Mouse (Mus musculus) ES-E14 (cell line): ENCODE results near the gene Serhl. TPM values are rescaled to one million over a fixed set of nuclear protein-coding genes. Genes with fewer than 3 reads are reported as not detected.

Experiments used
- DNase-seq: peaks from one replicate; pipeline ENCODE4 v3.0.0-alpha.2; 2013; ENCODE audit warnings: low read depth, low spot score
- H3K27ac ChIP-seq: 2 replicates; pipeline ENCODE4 v1.5.1; 2012; ENCODE audit warnings: low read depth, mild to moderate bottlenecking, low read length, moderate library complexity, mixed read lengths; ENCODE audit not compliant: poor library complexity, insufficient read depth, severe bottlenecking
- H3K36me3 ChIP-seq: 2 replicates; pipeline ENCODE4 v1.6.1; 2012; ENCODE audit warnings: mild to moderate bottlenecking, low read length, moderate library complexity, mixed read lengths; ENCODE audit not compliant: control insufficient read depth, poor library complexity, insufficient read depth, severe bottlenecking
- H3K4me1 ChIP-seq, 2 experiments: fragments of 150-350 bp in 1 of 2; sonication (generic) in 1 of 2; 2 replicates each; pipeline ENCODE4 v1.6.1; 2012; ENCODE audit warnings: low read length in 2 of 2, mild to moderate bottlenecking in 1 of 2, mixed read lengths in 1 of 2; ENCODE audit not compliant: control insufficient read depth in 2 of 2, insufficient read depth in 2 of 2, poor library complexity in 1 of 2
- H3K4me3 ChIP-seq, 2 experiments: fragments of 150-350 bp in 1 of 2; sonication (generic) in 1 of 2; 2 replicates each; pipeline ENCODE4 v1.5.1; 2012; ENCODE audit warnings: low read length in 2 of 2, low read depth in 1 of 2, mild to moderate bottlenecking in 1 of 2, mixed read lengths in 1 of 2; ENCODE audit not compliant: insufficient read depth in 1 of 2, poor library complexity in 1 of 2, severe bottlenecking in 1 of 2
- H3K9ac ChIP-seq: 2 replicates; pipeline ENCODE4 v1.6.1; 2012; ENCODE audit warnings: low read depth, mild to moderate bottlenecking, low read length, mixed read lengths; ENCODE audit not compliant: poor library complexity, insufficient read depth, severe bottlenecking
- H3K9me3 ChIP-seq: fragments of 150-350 bp; sonication (generic); 2 replicates; pipeline ENCODE4 v1.6.1; 2012; ENCODE audit warnings: low read depth, mild to moderate bottlenecking, low read length; ENCODE audit not compliant: control insufficient read depth, insufficient read depth
- CHD2 ChIP-seq: IDR thresholded peaks from 2 replicates; pipeline ENCODE4 v1.6.1; 2014; ENCODE audit warnings: mild to moderate bottlenecking, low read depth, low read length, inconsistent platforms
- HCFC1 ChIP-seq: IDR thresholded peaks from 2 replicates; pipeline ENCODE4 v1.6.1; 2012; ENCODE audit warnings: low read length, inconsistent platforms, borderline replicate concordance; ENCODE audit not compliant: insufficient read depth
- MAFK ChIP-seq: IDR thresholded peaks from 2 replicates; pipeline ENCODE4 v1.6.1; 2014; ENCODE audit warnings: mild to moderate bottlenecking, low read depth, low read length, inconsistent platforms; ENCODE audit not compliant: insufficient read depth
- ZC3H11A ChIP-seq: IDR thresholded peaks from 2 replicates; pipeline ENCODE4 v1.6.1; 2012; ENCODE audit warnings: low read depth, mild to moderate bottlenecking, inconsistent platforms, low read length, borderline replicate concordance
- ZNF384 ChIP-seq: IDR thresholded peaks from 2 replicates; pipeline ENCODE4 v1.6.1; 2012; ENCODE audit warnings: low read depth, low read length, inconsistent platforms
- in situ Hi-C, 2 experiments: fragments of 600-800 bp; cut with MboI; formaldehyde crosslinking; loops; one replicate each; pipeline ENCODE4 v1.15.1; 2025; ENCODE audit warnings: low sequenced_read_pairs in 2 of 2, inconsistent platforms in 1 of 2; ENCODE audit not compliant: unreplicated experiment in 2 of 2
- total RNA-seq: library from RNA; depleted of rRNA; stranded (reverse); fragments of 300-350 nt; gene quantifications from 2 replicates; pipeline ENCODE4 v1.2.3, GENCODE M21; 2012

Serhl gene
- total RNA-seq, 1 experiment: 16.3 TPM

DNA sequence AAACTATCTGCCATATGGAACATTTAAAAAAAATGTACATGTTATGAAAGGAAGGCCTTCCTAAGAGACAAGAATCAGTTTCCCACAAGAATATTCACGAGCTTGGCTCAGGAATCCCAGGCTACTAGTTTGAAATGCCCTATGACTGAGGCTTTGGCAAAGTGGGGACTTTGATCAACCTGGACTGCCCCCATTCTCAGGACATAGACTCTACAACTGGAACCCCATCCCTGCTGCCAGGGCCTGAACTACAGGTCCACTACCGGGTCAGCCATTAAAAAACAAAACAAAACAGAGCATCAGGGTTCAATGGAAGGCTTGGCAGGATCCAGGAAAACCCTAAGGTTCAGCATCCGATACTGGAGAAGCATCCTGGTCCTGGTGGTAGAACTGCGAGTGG, 61.4 kb downstream of the Serhl start:
- Histone ChIP-seq H3K4me1 (peaks cover under 1 to 2% of the 10 kb centered on the region in 2 experiments; a peak in 3 of 4 replicates), H3K27ac (no peak overlapping the region), H3K36me3 (peaks cover 18% of the 10 kb centered on the region), H3K9ac (no peak overlapping the region), H3K4me3 (no peak overlapping the region), H3K9me3 (no peaks in the 10 kb centered on the region)
- TF ChIP-seq CHD2 (no peak), ZNF384 (no peak), MAFK (no peak), ZC3H11A (no peak), HCFC1 (no peak)
- in situ Hi-C loops: no loop called here
- no peak for DNase-seq

DNA sequence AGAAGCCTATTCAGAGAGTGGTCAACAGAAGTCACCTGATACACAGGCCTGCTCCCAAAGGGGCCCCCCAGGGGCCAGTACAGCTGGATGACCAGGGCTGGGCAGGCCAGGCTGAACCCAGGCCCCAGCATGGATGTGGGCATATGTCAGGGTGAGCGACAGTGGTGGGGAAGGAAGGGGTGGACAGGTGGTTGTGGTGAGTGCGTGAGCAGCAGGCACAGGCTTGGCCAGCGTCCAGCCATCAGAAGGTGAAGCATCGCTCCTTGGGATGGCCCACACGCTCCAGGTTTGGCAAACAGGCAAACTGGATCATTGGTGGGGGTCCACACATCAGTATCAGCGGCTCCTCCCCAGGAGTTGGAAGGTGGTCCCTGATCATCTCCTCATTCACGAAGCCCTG, 65.0 kb downstream of the Serhl start:
- peaks cover 31% of the 10 kb centered on the region; the same call in 1 of the 2 replicates for H3K36me3 ChIP-seq
- in situ Hi-C loops: no loop called here

DNA sequence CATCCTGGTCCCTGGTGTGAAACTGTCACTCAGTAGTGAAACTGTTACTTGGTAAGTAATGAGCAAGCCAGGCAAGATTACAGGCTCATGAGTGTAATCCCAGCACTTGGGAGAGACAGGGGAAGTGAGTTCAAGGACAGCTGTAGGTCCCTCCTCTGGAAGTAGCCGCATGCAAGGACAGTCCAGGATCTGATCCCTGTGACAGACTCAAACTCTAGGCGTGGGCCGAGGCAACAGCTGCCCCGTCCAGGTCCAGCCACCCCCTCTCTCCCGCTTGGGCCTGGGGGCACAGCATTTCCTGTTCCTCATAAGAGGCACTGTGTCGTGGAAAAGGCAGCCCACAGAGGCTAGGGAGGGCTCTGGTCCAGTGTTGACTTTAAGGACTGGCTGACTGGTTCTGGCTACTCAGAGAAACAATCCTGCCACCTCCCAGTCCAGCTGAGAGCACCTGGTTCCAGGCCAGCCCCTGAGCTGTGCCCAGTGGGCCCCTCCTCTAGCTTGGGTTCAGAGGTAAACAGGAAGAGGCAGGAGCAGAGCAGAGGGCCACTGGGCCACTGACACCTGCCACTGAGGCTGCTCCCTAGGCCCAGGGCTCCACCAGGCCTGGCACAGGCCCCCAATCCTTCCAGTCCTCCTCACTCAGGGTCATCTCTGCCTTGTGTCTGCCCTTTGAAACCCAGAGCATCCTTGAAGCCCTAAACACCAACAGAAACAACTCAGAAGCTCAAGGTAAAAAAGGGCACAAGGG, 66.5 kb downstream of the Serhl start:
- H3K4me3 ChIP-seq: no peak overlapping the region
- TF ChIP-seq HCFC1 (no peak), MAFK (no peak), ZC3H11A (no peak), ZNF384 (no peak), CHD2 (no peak)
- no peak overlapping the region for H3K27ac ChIP-seq
- DNase-seq: no peak
- no peak overlapping the region for H3K9ac ChIP-seq
- peaks cover 0 to 12% of the 10 kb centered on the region in 2 experiments; a peak in 2 of 4 replicates for H3K4me1 ChIP-seq
- no peaks in the 10 kb centered on the region for H3K9me3 ChIP-seq
- H3K36me3 ChIP-seq: peaks cover 42% of the 10 kb centered on the region; the same call in 1 of the 2 replicates
- in situ Hi-C loops: loop anchor here in 1 of 2 experiments (5.0 kb wide), 1 partner anchor 56 kb away; no protein-coding TSS in a partner anchor

More for the DNA sequence above, 65.0 kb downstream of the Serhl start:
- Histone ChIP-seq H3K4me1 (peaks cover 2 to 11% of the 10 kb centered on the region in 2 experiments; a peak in 3 of 4 replicates), H3K27ac (no peak overlapping the region), H3K9me3 (no peaks in the 10 kb centered on the region), H3K4me3 (no peak overlapping the region), H3K9ac (no peak overlapping the region)
- DNase-seq: no peak
- TF ChIP-seq CHD2 (no peak), HCFC1 (no peak), ZNF384 (no peak), ZC3H11A (no peak), MAFK (no peak)

DNA sequence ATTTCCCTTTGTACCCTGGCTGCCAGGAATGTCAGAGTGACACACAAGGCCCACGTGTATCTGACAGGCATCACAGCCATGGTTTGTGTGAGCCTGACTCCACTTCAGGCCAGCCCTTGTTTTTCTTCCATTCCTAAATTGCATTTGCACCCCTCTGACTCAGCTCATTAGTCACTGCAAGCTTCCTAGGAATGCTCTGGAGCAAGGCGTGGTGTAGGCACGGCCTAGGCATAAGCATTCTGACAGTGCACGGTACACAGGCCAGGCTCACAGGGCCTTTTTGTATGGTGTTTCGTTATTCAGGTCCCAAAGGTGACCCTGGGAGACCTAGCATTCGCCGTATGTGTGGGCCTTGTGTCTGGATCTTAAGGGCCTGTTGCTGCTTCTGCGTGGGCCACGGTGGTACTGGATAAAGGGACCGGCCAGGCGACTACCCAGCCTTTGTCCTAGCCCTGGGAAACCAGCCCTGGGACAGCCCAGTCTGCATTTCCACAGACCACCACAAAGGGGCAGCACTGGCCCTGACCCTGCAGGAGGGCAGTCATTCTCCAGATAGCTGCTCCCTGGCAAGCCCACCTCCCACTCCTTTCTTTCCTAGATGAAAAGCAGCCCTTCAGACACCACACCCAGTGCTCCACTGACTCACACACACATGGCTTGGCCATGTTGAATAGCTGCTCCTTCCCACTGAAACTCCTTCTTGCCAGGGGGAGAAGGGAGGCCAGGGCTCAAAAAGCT, 67.8 kb downstream of the Serhl start:
- peaks cover 49% of the 10 kb centered on the region; the same call in 1 of the 2 replicates for H3K36me3 ChIP-seq
- H3K9me3 ChIP-seq: no peaks in the 10 kb centered on the region
- in situ Hi-C loops: loop anchor here in 1 of 2 experiments (5.0 kb wide), 1 partner anchor 55 kb away; no protein-coding TSS in a partner anchor
- peaks cover 4 to 19% of the 10 kb centered on the region in 2 experiments; a peak in 2 of 4 replicates for H3K4me1 ChIP-seq
- no peak overlapping the region for H3K4me3 ChIP-seq
- no peak overlapping the region for H3K9ac ChIP-seq
- peak overlapping the region; percentile 38 for H3K27ac ChIP-seq
- TF ChIP-seq HCFC1 (no peak), MAFK (0 out of 2 replicates have a peak, but pooled peaks have one; percentile 21), ZC3H11A (peak; percentile 32; the same call in 1 of the 2 replicates)
- DNase-seq: peak; percentile 72
